Mouse (Mus musculus): ENCODE results near the gene Capn15.

The Capn15 gene

GRCm38 (mm10) chr17:25985306-25986294, at the start of gene Capn15:
Capn15 (minus strand) TSS chr17:25985796.
- DNase-seq (ENCODE audit: low read depth, low spot score), result peak; percentile 98

GRCm38 (mm10) chr17:26032037-26032436, 46.4 kb upstream of the Capn15 start:
- DNase-seq (ENCODE audit: low read depth, low spot score), result no peak

GRCm38 (mm10) chr17:26031583-26031982, 46.0 kb upstream of the Capn15 start:
- DNase-seq (ENCODE audit: low read depth, low spot score), result no peak

- DNase-seq (ENCODE audit: low read depth, low spot score), result no peak
Measured at GRCm38 (mm10) chr17:26028261-26028660, 42.7 kb upstream of the Capn15 start.

- no peak for DNase-seq (ENCODE audit: low read depth, low spot score)
Measured at GRCm38 (mm10) chr17:26024674-26025073, 39.1 kb upstream of the Capn15 start.

GRCm38 (mm10) chr17:26023966-26024365, 38.4 kb upstream of the Capn15 start:
- no peak for DNase-seq (ENCODE audit: low read depth, low spot score)

GRCm38 (mm10) chr17:26023181-26023580, 37.6 kb upstream of the Capn15 start:
- DNase-seq (ENCODE audit: low read depth, low spot score), result no peak

- DNase-seq (ENCODE audit: low read depth, low spot score), result no peak
Measured at GRCm38 (mm10) chr17:26021728-26022341, 36.2 kb upstream of the Capn15 start.

- no peak for DNase-seq (ENCODE audit: low read depth, low spot score)
Measured at GRCm38 (mm10) chr17:26020848-26021347, 35.3 kb upstream of the Capn15 start.

- no peak for DNase-seq (ENCODE audit: low read depth, low spot score)
Measured at GRCm38 (mm10) chr17:26018388-26018787, 32.8 kb upstream of the Capn15 start.

- no peak for DNase-seq (ENCODE audit: low read depth, low spot score)
Measured at GRCm38 (mm10) chr17:26017949-26018348, 32.4 kb upstream of the Capn15 start.

- DNase-seq (ENCODE audit: low read depth, low spot score), result no peak
Measured at GRCm38 (mm10) chr17:26017021-26017420, 31.4 kb upstream of the Capn15 start.

GRCm38 (mm10) chr17:26013711-26014110, 28.1 kb upstream of the Capn15 start:
- DNase-seq (ENCODE audit: low read depth, low spot score), result no peak

GRCm38 (mm10) chr17:26011841-26012460, 26.4 kb upstream of the Capn15 start:
- DNase-seq (ENCODE audit: low read depth, low spot score), result no peak

- DNase-seq (ENCODE audit: low read depth, low spot score), result no peak
Measured at GRCm38 (mm10) chr17:26009540-26009939, 23.9 kb upstream of the Capn15 start.

- no peak for DNase-seq (ENCODE audit: low read depth, low spot score)
Measured at GRCm38 (mm10) chr17:26008787-26009186, 23.2 kb upstream of the Capn15 start.

- DNase-seq (ENCODE audit: low read depth, low spot score), result no peak
Measured at GRCm38 (mm10) chr17:26008331-26008730, 22.7 kb upstream of the Capn15 start.

GRCm38 (mm10) chr17:26007646-26008045, 22.1 kb upstream of the Capn15 start:
- DNase-seq (ENCODE audit: low read depth, low spot score), result no peak

- no peak for DNase-seq (ENCODE audit: low read depth, low spot score)
Measured at GRCm38 (mm10) chr17:26005731-26006450, 20.3 kb upstream of the Capn15 start.

GRCm38 (mm10) chr17:26004711-26005110, 19.1 kb upstream of the Capn15 start:
- DNase-seq (ENCODE audit: low read depth, low spot score), result no peak

- DNase-seq (ENCODE audit: low read depth, low spot score), result no peak
Measured at GRCm38 (mm10) chr17:26003864-26004263, 18.3 kb upstream of the Capn15 start.
